Mouse (Mus musculus) mouse trophoblast stem cell (cell line): ENCODE measurements around the gene Tprg.

Experiments
- in situ Hi-C, 2 experiments: fragments of 300-500 bp; cut with MseI, MboI; formaldehyde crosslinking; loops; 2 replicates in 1 of 2; 3 replicates in 1 of 2; pipeline ENCODE4 v1.15.1; 2025

Gene Tprg

GRCm38 (mm10) chr16:25424001-25424400 is 137.4 kb downstream of the Tprg start:
- in situ Hi-C loops: no loop called here

- in situ Hi-C loops: no loop called here
Measured at GRCm38 (mm10) chr16:25424915-25425314, 138.3 kb downstream of the Tprg start.

- in situ Hi-C loops: no loop called here
Measured at GRCm38 (mm10) chr16:25425376-25425775, 138.8 kb downstream of the Tprg start.

- in situ Hi-C loops: no loop called here
Measured at GRCm38 (mm10) chr16:25426261-25426660, 139.6 kb downstream of the Tprg start.

GRCm38 (mm10) chr16:25440039-25440438 is 153.4 kb downstream of the Tprg start:
- in situ Hi-C loops: no loop called here

- in situ Hi-C loops: no loop called here
Measured at GRCm38 (mm10) chr16:25445580-25445979, 159.0 kb downstream of the Tprg start.

- in situ Hi-C loops: no loop called here
Measured at GRCm38 (mm10) chr16:25451511-25451910, 164.9 kb downstream of the Tprg start.

- in situ Hi-C loops: no loop called here
Measured at GRCm38 (mm10) chr16:25464732-25465131, 178.1 kb downstream of the Tprg start.

GRCm38 (mm10) chr16:25465435-25466139 is 179.0 kb downstream of the Tprg start:
- in situ Hi-C loops: no loop called here

GRCm38 (mm10) chr16:25468040-25468439 is 181.4 kb downstream of the Tprg start:
- in situ Hi-C loops: no loop called here

GRCm38 (mm10) chr16:25468662-25469061 is 182.0 kb downstream of the Tprg start:
- in situ Hi-C loops: no loop called here
